Mouse (Mus musculus) hindbrain, embryonic 12.5 days (tissue): Measurements from ENCODE around the gene Gm14443. TPM values are rescaled to one million over a fixed set of nuclear protein-coding genes. Genes with fewer than 3 reads are reported as not detected.
"Not testable (repeated sequence)": the region's sequence is repeated elsewhere in the genome, so short reads cannot be mapped to it uniquely, and the experiment has no call there.

Source experiments
- ATAC-seq: fragments of 200-750 bp; cut with Nextera tagmentation; 2 replicates; pipeline ENCODE4 v1.8.0; 2017; ENCODE audit warnings: moderate TSS enrichment; ENCODE audit not compliant: low FRiP score
- H3K27ac ChIP-seq: fragments of 300-500 bp; sonication (generic); 2 replicates; pipeline ENCODE4 v1.5.1; 2016; ENCODE audit warnings: mild to moderate bottlenecking
- H3K27me3 ChIP-seq: fragments of 300-500 bp; sonication (generic); 2 replicates; pipeline ENCODE4 v1.6.1; 2016; ENCODE audit warnings: mild to moderate bottlenecking
- H3K36me3 ChIP-seq: fragments of 300-500 bp; sonication (generic); 2 replicates; pipeline ENCODE4 v1.6.1; 2016; ENCODE audit warnings: mild to moderate bottlenecking
- H3K4me1 ChIP-seq: fragments of 300-500 bp; sonication (generic); 2 replicates; pipeline ENCODE4 v1.6.1; 2016
- H3K4me2 ChIP-seq: fragments of 300-500 bp; sonication (generic); replicated peaks from 2 replicates; pipeline ENCODE4 v1.6.1; 2016; ENCODE audit warnings: mild to moderate bottlenecking
- H3K4me3 ChIP-seq: fragments of 300-500 bp; sonication (generic); 2 replicates; pipeline ENCODE4 v1.5.1; 2016; ENCODE audit warnings: mild to moderate bottlenecking
- H3K9ac ChIP-seq: fragments of 300-500 bp; sonication (generic); 2 replicates; pipeline ENCODE4 v1.6.1; 2016; ENCODE audit warnings: mild to moderate bottlenecking, moderate library complexity
- H3K9me3 ChIP-seq: fragments of 300-500 bp; sonication (generic); replicated peaks from 2 replicates; pipeline ENCODE4 v1.6.1; 2016; ENCODE audit warnings: mild to moderate bottlenecking
- WGBS: fragments of 180-500 bp; shearing (Covaris S2); methylation state at CpG from one replicate; pipeline ENCODE4 v1.1.7; 2016; 5-methylcytosine and 5-hydroxymethylcytosine counted together
- polyA plus RNA-seq: library from polyadenylated mRNA; unstranded; fragments of >200 nt; fragmentation: Nextera tagmentation; extraction: Ambion mirVana; gene quantifications from 2 replicates; pipeline ENCODE4 v1.2.1, GENCODE M21; 2016

Gene Gm14443
- polyA plus RNA-seq, 1 experiment from 2014 or later = 0.87 TPM

GRCm38 (mm10) chr2:175141118-175141992, 34.3 kb downstream of the Gm14443 start:
- 3% methylated on average over 24 of the region's 25 CpGs for WGBS
- H3K36me3 ChIP-seq, H3K4me1 ChIP-seq, H3K9me3 ChIP-seq, ATAC-seq, H3K27me3 ChIP-seq, H3K27ac ChIP-seq, H3K9ac ChIP-seq: not testable (repeated sequence)
- peak overlapping the region; percentile 44 for H3K4me3 ChIP-seq
- H3K4me2 ChIP-seq = peak overlapping the region; percentile 46

GRCm38 (mm10) chr2:175140624-175141023, 35.0 kb downstream of the Gm14443 start:
- not testable (repeated sequence) for H3K9ac ChIP-seq, ATAC-seq, H3K4me2 ChIP-seq, H3K27ac ChIP-seq, H3K27me3 ChIP-seq, H3K4me3 ChIP-seq, H3K9me3 ChIP-seq, H3K4me1 ChIP-seq, H3K36me3 ChIP-seq

Other genes starting within 250 kb of the Gm14443 start
- gene Gm14444, start 165.6 kb downstream of the Gm14443 start, polyA plus RNA-seq = 0.23 TPM in 1 of 2 replicates, not detected in the other
- 0.98 and 1.0 TPM in 2 replicates for gene Gm14393, start 108.1 kb downstream of the Gm14443 start, polyA plus RNA-seq
- gene Gm14399, start 33.9 kb downstream of the Gm14443 start, polyA plus RNA-seq = 6.4 and 7.0 TPM in 2 replicates
- gene Gm14391, start 31.0 kb upstream of the Gm14443 start, polyA plus RNA-seq = 3.2 and 6.1 TPM in 2 replicates
- gene Gm14440, start 99.3 kb upstream of the Gm14443 start, polyA plus RNA-seq = 0.70 and 5.0 TPM in 2 replicates
- 18.8 and 18.9 TPM in 2 replicates for gene Gm4631, start 162.3 kb upstream of the Gm14443 start, polyA plus RNA-seq
- 6.5 and 6.6 TPM in 2 replicates for gene Zfp968, start 196.6 kb upstream of the Gm14443 start, polyA plus RNA-seq